Mouse (Mus musculus) gastrocnemius, adult 8-10 months (tissue): ENCODE measurements at regions not wholly inside any gene's neighbourhood (a gene's known extent, or its start where the extent isn't known, plus 50 kb on each side); places are given as distances from the start of the nearest gene placed in this dataset.

Experiments
- DNase-seq, 2 experiments: peaks; one replicate each; pipeline ENCODE4 v3.0.0; 2022; ENCODE audit warnings: low spot score in 2 of 2

DNA sequence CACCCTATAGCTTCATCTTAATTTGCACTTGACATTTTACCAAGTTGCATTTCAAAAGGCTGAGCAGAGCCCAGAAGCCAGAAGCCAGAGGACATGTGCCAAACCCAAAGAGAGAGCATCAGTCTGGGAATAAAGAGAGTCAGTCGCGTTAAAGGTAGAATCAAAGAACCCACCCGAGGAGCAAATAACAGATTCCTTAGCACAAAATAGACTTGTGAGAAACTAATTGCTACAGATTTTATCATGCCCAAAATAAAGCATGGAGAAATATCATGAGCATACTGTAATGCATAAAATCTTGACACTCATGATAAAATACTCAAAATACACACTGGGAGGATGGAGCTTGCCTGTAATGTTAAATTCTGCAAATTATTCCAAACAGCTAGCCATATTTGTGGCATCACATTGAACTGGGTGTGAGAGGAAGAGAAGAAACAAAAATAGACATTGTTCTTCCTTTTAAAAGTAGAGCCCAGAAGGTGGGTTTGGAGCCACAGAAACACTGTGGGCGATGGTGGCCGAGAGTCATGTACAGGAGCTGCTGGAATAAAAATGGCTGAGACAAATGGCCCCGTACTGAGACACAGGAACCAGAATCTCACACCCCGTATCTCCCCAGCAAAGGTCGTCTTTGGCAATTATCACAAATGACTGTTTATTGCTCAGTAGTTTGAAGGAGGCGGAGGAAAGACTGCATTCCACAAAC lies 317.2 kb downstream of the Klf6 start:
- no peak for DNase-seq

DNA sequence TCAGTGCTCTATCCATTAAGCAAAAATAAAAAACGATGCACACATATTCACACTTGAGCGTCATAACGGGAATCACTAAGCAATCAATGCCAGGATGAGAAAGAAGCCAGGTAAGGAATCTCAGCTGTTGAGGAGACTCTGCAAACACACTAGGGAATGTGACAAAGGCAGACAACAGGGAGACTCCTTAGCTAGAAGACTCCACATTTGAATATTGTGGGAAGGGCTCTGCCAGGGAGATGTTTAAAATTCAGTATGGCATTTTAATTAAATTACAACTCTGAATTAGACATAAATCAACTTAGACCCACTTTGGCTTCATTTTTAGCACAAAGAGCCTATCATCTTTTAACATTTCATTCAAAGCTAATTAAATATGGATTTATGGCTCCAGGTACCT lies 327.9 kb downstream of the Klf6 start:
- DNase-seq = no peak

DNA sequence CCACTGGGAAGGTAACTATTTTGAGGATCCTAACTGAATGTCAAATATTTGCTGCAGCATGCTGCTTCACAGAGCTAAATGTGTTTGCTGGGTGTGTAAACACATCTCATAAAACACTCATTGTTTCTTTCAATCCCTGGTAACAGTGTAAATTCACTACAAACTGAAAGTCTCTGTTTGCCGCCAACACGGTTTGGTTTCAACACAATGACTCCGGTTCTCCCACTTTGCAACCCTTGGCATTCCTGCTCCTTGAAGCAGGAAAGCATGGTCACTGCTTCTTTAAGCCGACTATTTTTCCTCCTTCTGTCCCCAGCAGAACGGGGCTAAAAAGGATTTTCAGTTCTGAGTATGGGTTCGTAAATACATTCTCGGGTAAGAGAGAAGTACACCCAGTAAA lies 328.3 kb downstream of the Klf6 start:
- no peak for DNase-seq

DNA sequence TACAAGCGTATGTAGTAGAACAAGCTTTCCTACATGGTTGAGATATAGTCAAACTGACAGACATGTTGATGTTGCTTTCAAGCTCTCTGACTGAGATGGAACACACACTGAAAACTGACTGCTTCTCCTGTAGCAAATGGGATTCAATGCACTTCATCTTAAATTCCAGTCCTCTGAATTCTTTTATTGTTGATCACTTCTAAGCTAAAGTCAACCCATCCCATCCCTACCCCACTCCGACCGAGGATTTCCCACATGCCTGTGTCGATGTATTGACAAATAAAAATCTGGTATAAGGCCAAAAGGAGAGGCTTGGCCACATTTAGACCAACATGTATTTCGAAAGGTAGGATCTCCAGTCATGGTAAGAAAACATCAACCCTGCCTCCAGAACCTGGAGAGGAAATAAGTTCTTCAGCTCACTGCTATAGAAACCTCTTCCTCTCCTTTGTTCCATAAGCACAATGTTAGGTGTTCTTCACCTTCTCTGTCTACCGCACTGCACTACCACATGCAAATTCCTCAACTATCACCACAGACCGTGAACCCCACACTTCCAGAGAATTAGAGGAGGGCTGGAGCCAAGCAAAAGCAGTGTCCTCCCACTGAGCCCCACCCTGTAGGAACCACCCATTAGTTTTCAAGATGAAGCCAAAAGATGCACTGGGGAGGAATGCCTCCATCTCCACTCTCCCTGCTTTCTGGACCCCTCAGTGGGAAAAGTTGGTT lies 330.1 kb downstream of the Klf6 start:
- no peak for DNase-seq

DNA sequence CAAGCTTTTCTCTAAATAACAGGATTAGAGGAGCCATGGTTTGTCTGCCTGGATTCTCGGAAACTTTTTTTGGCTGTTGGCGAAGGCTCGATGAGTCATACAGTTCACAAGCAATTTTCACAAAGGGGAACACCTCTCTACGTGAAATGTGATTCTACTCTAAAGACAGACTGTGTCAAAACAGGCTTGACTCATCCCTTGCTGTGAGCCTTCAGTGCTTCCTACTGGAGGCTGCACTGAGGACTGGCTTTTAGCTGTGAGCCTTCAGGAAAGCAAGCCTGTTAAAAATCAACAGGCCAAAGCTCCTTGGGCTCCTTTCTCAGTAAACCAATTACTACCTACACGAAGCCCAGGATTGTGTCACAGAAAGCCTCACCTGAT lies 330.6 kb downstream of the Klf6 start:
- DNase-seq = peak in 1 of 2 experiments; percentile 21

DNA sequence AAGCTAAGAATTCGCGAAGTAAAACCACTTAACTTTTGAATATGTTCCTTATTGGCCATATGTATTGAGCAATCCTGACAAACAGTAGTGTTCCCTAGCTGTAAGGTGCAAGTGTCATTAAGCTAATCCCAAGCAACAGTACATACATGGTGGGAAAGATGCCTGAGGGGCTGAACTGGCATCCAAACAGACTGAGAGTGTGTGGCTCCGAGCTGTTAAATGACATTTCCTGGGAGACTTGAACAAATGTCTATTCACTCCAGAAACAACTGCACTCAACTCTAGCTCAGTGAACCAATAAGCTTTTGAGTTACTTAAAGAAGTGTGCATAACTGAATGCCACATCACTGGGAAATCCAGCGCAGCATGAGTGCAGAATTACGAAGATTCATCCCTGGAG lies 335.4 kb downstream of the Klf6 start:
- DNase-seq = no peak

DNA sequence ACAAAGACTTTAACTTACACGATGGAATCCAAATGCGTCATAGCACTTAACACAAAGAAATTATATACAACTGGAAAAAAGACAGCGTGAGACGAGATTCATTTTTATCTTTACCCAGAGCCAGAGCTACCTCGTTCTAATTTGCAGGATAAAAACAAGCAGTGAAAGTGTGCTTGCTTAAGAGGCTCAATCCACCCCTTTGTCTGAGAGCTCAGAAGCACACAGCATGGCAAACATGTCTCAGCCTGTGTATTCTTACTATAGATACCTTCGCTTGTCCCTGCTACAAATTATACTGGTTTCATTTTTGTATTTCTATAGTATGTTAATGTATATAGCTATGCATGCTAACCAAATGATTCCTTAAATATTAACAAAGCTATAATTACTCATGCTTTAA lies 337.8 kb downstream of the Klf6 start:
- no peak for DNase-seq

DNA sequence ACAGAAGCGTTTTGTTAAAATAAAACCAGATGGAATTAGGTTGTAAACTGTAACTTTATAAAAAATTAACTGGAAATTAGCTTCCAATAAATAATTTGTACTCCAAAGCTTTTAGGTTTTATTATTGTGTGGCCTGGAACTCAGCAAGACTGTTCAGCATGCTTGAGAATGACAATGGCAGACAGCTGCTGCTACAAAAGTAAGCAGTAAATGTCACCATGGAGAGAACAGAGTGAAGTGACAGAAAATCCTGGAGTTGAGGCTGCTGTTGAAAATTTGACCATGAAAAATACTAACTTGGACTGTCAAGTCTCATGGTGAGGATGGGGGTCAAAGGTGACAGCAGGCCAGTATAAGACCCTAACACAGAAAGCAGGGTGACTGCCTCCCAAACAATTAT lies 340.2 kb downstream of the Klf6 start:
- no peak for DNase-seq

DNA sequence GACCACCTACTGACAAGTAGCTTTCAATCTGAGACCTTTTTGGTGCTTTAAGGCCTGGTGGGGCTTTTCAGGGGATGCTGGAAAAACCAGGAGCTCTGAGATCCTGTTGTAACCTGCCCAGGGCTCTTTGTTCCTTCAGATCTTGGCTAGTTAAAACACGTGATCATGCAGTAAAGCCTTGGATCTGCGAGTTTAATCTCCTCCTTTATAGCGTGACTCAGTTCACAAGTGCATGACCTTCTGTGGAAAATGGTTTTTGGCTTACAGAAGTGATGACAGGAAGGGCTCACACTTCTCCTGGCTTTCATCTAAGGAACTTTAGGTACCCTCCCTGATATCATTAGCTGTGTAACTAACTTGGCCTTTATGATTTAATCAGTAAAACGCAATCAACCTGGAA lies 343.1 kb upstream of the Pitrm1 start:
- DNase-seq = no peak

DNA sequence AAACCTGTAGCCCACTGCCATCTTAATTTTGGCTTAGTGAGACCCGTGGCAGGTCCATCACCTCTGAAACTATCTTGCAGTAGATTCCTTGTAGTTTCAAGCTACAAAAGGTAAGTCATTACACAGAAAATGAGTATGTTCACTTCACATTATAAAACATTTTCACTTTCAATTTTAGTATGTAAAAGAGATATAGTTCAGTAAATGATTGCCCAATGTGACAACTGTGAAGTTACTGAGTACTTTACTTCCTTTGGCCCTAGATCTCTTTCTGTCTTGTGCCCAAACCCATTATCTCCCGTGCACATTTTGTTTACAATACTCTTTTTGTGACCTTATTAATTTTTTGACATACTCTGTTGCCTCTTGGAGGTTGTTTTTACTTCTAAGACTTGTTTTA lies 335.4 kb upstream of the Pitrm1 start:
- no peak for DNase-seq

DNA sequence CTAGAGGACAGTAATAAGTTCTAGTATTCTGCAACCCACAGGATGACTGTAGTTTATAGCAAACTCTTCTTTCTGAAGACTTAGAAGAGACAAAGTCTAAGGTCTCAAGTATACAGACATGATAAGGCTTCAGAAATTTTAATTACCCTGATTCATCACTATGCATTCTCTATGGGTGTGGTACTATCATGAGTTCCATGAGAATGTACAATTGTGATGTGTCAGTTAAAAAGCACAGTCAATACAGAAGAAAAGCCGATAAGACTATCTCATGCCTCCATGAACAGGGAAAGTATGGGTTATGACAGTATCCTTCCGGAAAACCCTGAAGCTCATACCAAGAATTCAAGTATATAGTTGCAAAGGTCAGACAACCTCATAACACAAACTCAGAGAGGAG lies 333.8 kb upstream of the Pitrm1 start:
- DNase-seq = no peak

DNA sequence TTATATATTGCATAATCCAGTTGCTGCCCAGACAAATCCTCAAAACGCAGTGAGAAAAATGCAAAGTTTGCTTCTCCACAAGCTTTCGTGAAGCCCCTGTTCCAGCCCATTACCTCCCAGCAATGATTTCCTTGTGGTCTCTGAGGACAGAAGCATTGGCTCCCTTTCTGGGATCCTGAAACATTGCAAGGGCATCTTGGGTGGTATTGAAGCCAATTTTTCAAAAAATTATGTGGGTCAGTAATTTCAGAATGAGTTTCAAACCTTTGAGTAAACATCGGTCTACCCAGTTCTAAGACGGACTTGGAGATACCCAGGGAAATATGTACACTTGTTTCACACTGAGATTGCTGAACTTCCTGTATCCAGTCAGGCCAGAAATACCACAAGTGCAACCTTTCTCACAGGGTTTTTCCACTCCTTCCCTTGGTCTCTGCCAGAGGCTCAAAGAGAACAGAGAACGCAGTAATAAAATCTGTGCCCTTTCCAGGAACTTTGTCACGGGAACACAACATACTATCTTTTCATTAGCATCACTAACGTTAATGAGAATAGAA lies 321.8 kb upstream of the Pitrm1 start:
- DNase-seq = no peak

DNA sequence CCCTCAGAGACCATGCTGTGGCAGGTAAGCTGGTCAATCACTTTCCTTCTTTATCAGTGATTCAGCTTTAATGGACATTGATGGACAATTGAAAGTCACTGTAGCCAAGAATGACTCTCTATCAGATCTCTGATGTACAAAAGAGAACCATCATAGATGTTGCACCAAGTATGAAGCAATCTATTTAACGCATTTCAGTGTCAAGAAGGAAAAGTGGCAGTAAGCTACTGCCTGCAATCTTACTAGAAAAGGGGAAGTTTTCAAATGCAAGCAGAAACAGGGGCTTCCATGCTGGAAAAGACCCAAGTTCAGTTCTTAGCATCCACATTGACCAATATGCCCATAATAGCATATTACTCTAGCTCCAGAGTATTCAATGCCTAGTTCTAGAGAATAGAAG lies 319.7 kb upstream of the Pitrm1 start:
- DNase-seq = no peak

DNA sequence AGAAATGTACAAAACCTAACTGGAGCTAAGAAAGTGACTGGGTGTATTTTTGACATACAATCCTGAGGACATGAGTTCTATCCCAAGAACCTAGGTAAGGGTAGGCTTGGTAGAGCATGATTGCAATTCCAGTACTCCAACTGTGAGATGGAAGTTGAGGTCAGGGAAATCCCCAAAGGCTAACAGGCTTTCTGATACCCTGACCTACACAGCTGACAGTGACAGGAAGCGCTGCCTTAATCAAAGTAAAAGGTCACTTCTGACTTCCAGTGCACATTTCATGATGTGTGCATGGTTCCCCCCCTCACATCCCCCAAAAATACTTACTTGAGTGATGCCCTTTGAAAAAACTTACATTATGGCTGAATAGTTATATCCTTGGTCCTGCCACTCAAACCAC lies 312.6 kb upstream of the Pitrm1 start:
- DNase-seq = no peak

DNA sequence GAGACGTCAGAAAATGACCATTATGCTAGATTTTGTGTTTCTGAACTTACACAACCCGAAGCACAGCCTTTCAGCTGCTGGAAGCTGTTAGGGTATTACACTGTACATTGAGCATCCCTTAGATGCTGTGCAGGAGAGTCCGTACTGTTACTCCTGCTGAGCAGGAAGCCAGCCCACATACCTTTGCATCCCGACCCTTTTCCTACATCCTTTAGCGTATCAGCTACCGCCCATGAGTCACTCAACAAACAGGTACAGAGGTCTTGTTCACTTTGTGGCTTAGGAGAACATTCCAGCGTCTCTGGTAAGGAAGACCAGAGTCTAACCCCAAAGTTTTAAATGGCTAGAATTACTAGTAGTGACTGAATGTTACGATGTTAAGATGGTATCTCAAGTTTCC lies 311.4 kb upstream of the Pitrm1 start:
- DNase-seq = no peak

DNA sequence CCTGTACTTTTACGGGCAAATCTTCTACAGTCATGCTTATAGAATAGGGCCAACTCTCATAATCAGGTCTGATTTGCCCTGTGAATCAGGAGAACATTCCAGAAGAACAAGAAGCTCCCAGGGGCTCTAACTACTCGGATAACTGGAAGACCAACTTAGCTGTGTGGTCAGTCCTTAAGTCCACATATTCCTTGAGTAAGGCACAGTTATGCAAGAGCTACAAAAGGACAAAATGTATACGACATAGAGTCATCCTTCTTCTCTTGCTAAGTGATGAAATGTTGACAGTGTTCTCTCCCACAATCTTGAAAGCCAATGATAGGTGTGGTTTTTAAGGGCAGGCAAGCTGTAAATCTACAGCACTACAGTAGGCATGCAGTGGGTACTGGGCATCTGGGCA lies 310.7 kb upstream of the Pitrm1 start:
- DNase-seq = no peak

DNA sequence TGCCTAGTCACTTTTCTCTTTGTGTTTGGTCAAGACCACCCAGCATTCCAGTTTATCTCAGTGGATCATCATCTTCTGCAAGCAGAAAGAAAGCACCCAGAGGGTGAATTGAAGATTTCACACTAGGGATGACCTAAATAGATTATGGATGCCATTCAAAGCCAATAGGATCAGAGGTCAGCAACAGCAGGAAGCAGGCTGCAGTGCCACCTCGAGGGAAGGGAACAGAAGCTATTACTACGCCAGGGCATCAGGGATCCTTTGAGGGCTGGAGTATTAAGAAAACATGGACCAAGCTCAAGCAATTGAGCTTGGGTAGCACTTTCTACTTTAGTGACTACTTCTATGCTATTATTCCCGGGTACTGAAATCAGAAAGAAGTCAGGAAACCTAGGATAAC lies 307.1 kb upstream of the Pitrm1 start:
- no peak for DNase-seq

DNA sequence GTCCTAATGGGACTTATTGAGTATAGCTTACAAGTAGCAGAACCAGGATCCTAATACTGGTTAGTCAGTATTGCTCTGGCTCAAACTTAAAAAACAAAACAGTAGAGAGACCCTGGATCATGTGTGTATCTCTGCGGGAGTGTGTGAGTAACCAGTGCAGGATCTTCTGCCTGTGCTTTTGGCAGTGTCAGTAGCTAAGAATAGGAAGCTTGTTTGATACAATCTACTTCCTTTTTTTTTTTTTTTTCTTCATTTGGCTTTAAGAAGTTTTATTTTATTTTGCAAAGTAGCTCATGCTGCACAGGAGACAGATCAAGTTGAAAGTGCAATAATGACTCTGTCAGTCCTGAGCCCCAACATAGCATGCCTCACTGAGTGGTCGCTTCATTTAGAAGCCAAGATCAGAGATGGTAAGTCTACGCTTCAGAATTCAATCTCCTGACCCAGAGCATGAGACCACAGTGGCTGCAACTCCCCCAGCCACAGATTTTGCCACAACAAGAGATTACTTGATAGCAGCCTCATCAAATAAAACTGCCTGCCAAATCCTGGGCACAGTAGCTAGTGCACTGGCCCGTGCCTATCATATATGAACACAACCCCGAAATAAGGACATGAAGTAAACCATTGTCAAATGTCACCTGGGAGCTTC lies 306.4 kb upstream of the Pitrm1 start:
- DNase-seq = no peak

DNA sequence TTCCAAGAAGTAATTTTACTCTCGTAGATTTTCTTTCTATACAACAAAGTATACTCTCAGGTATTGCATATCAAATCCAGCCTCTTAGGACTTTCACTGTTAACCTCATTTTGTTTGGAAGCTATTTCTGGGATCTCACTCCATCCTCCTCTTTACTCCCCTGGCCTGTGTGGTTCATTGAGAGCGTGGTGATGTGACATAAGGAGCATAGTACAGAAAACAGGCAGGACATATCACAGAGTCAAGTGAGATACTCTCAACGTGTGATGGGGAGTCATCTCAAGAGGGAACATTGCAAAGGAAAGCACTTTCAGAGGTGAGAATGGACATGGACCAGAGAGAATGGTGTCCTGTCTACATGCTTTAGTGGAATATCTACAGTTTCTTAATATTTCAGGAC lies 297.8 kb upstream of the Pitrm1 start:
- no peak for DNase-seq

DNA sequence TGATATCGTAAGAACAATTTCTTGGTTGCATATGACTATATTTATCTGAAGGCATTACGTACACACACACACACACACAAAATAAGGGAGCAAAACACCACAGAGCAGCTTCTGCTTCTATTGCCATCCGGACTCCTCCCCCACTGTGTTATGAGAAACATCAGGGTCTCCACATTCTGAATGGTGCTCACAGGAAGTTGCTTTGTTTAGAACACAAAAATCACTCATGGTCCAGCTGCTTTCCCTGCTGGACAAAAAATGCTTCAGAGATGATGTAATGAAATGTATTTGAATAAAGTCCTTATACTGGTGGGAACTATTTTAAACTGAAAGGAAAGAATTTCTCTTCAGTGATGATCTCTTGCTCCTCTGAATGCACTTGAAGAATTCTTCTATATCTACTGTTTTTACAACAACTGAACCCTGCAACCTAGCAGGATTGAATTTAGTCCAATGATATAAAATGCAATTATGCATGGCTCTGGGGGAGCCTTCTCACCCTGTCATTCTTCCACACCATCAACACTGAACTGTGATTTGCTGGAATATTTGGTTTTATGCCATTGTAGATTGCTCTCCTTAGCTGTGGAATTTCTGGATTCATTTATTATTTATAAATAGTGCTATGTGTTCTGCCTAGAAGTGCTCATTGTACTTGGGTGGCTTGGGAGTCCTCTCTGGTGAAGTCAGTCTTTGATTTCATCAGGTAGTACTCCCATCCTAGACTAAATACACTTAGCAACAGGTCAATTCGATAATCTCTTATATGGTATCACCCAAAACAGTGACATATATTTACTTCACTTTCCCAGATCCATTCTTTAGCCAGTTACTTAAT lies 296.7 kb upstream of the Pitrm1 start:
- DNase-seq = no peak

DNA sequence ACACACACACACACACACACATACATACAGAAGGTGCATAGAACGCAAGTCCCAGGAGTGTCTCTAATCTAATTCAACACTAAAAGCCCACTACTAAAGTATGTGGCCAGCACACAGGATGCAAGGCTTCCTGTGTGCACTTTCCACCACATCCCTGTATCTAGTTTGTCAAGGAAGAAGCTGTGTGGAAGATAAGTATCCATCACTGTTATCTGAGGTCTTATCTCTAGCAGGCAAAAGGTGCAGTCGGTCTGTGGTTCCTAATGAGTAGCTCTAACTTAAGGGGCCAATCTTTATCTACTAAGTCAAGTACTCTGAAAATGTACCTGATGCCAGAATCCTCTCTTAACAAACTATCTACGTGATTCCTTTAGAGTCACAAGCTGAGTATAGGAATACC lies 295.8 kb upstream of the Pitrm1 start:
- no peak for DNase-seq

DNA sequence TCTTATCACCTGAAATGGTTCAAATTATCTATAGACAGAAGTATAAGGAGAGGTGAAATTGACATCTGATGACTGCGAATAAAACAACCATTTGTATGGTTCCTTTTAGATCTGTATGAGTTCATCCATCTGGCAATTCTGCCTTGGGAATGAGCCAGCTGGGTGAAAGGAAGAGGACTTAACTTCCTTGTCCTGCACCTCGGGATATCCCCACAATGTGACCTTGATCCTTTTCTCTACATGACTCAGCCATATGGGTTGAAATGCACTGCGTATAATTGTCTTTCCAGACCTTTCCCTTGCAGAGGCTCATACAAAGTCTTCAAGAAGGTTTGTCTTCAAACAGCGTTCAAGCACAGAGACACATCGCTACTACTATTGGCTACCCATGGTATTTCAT lies 292.6 kb upstream of the Pitrm1 start:
- no peak for DNase-seq
